Mouse (Mus musculus) hindbrain, embryonic 12.5 days (tissue): ENCODE data around the gene Sart1. TPM values are rescaled to one million over a fixed set of nuclear protein-coding genes. Genes with fewer than 3 reads are reported as not detected.
A peak's percentile ranks its signal among the peaks of the same experiment; 100 is the strongest.
"Not testable (repeated sequence)": the region's sequence is repeated elsewhere in the genome, so short reads cannot be mapped to it uniquely, and the experiment has no call there.

Experiments
- ATAC-seq: fragments of 200-750 bp; cut with Nextera tagmentation; 2 replicates; pipeline ENCODE4 v1.8.0; 2017; ENCODE audit warnings: moderate TSS enrichment; ENCODE audit not compliant: low FRiP score
- H3K27ac ChIP-seq: fragments of 300-500 bp; sonication (generic); 2 replicates; pipeline ENCODE4 v1.5.1; 2016; ENCODE audit warnings: mild to moderate bottlenecking
- H3K27me3 ChIP-seq: fragments of 300-500 bp; sonication (generic); 2 replicates; pipeline ENCODE4 v1.6.1; 2016; ENCODE audit warnings: mild to moderate bottlenecking
- H3K36me3 ChIP-seq: fragments of 300-500 bp; sonication (generic); 2 replicates; pipeline ENCODE4 v1.6.1; 2016; ENCODE audit warnings: mild to moderate bottlenecking
- H3K4me1 ChIP-seq: fragments of 300-500 bp; sonication (generic); 2 replicates; pipeline ENCODE4 v1.6.1; 2016
- H3K4me2 ChIP-seq: fragments of 300-500 bp; sonication (generic); replicated peaks from 2 replicates; pipeline ENCODE4 v1.6.1; 2016; ENCODE audit warnings: mild to moderate bottlenecking
- H3K4me3 ChIP-seq: fragments of 300-500 bp; sonication (generic); 2 replicates; pipeline ENCODE4 v1.5.1; 2016; ENCODE audit warnings: mild to moderate bottlenecking
- H3K9ac ChIP-seq: fragments of 300-500 bp; sonication (generic); 2 replicates; pipeline ENCODE4 v1.6.1; 2016; ENCODE audit warnings: mild to moderate bottlenecking, moderate library complexity
- H3K9me3 ChIP-seq: fragments of 300-500 bp; sonication (generic); replicated peaks from 2 replicates; pipeline ENCODE4 v1.6.1; 2016; ENCODE audit warnings: mild to moderate bottlenecking
- WGBS: fragments of 180-500 bp; shearing (Covaris S2); methylation state at CpG from one replicate; pipeline ENCODE4 v1.1.7; 2016; 5-methylcytosine and 5-hydroxymethylcytosine counted together
- polyA plus RNA-seq: library from polyadenylated mRNA; unstranded; fragments of >200 nt; fragmentation: Nextera tagmentation; extraction: Ambion mirVana; gene quantifications from 2 replicates; pipeline ENCODE4 v1.2.1, GENCODE M21; 2016

Sart1 gene
- polyA plus RNA-seq, 1 experiment from 2014 or later = 106 TPM

DNA sequence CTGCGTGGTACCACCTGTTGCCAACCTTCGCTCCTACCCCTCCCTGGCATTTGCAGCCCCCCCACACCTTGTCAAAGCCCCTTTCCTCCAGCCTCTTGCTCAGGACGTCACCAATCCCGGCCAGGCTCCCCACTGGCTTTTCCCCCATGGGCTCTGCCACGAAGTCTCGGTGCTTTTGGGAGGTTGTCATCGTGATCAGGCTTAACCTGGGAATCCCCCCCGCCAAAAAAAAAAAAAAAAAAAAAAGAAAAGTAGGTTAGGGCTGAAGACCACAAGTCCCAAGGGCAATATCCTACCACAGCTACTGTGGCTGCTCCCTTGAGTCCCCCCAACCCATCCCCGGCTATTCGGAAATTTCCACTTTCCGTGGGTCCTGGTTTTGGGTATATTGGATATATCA lies 22.8 kb downstream of the Sart1 start:
- H3K27me3 ChIP-seq = no peaks in the 10 kb centered on the region
- ATAC-seq = no peak
- H3K27ac ChIP-seq = peak overlapping the region; percentile 94
- peak overlapping the region; percentile 82 for H3K4me2 ChIP-seq
- H3K4me1 ChIP-seq = peaks cover 23% of the 10 kb centered on the region
- 22% methylated on average over 11 of the region's 11 CpGs for WGBS
- no peaks in the 10 kb centered on the region for H3K9me3 ChIP-seq
- H3K36me3 ChIP-seq = peaks cover 45% of the 10 kb centered on the region
- H3K9ac ChIP-seq = peak overlapping the region; percentile 93
- peak overlapping the region; percentile 97 for H3K4me3 ChIP-seq

DNA sequence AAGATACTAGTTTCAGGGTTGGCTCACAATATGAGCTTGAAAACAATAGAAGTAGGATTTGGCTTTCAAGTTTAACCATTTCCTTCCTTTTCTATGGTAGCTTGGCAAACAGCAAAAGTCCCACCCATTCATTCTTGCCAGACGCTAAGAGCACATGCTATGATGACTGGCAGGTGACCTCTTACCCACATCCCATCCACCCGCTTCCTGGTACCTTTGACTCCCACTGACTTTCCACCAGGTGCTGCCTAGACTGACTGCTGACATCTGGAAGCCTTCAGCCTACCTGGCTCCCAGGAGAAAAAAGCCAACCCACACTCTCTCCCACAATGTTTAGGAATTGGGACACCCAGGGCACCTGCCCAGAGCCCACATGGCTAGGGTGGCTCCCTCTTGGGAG lies 24.4 kb downstream of the Sart1 start:
- Histone ChIP-seq H3K9me3 (no peaks in the 10 kb centered on the region), H3K27ac (no peak overlapping the region), H3K27me3 (no peaks in the 10 kb centered on the region), H3K4me1 (peaks cover 23% of the 10 kb centered on the region), H3K36me3 (peaks cover 29% of the 10 kb centered on the region), H3K9ac (no peak overlapping the region), H3K4me3 (no peak overlapping the region), H3K4me2 (no peak overlapping the region)
- ATAC-seq = no peak
- 94% methylated on average over 2 of the region's 2 CpGs for WGBS

DNA sequence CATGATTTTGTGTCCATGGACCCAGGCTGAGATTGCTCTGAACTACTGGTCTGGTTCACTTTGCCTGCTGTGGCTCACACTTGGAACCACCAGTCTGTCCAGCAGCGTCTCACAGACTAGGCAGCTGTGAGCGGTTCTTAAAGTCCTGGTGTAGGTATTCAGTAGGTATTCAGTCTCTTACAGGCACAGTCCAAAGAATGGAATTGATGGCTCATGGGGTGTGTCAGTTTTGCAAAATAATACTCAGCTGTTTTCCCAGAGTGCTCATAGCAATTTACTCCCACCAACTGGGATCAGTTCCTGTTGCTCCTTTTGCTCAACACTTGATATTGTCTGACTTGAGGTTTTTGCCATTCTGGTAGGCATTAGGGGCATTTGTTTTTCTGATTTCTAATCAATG lies 26.3 kb downstream of the Sart1 start:
- Histone ChIP-seq H3K27ac (no peak overlapping the region), H3K4me2 (no peak overlapping the region), H3K4me1 (peaks cover 7% of the 10 kb centered on the region), H3K9me3 (no peaks in the 10 kb centered on the region), H3K27me3 (no peaks in the 10 kb centered on the region), H3K36me3 (peaks cover 17% of the 10 kb centered on the region), H3K9ac (0 out of 2 replicates have a peak overlapping the region, but pooled peaks have one; percentile 27), H3K4me3 (no peak overlapping the region)
- no peak for ATAC-seq
- 82% methylated on average over 2 of the region's 2 CpGs for WGBS

DNA sequence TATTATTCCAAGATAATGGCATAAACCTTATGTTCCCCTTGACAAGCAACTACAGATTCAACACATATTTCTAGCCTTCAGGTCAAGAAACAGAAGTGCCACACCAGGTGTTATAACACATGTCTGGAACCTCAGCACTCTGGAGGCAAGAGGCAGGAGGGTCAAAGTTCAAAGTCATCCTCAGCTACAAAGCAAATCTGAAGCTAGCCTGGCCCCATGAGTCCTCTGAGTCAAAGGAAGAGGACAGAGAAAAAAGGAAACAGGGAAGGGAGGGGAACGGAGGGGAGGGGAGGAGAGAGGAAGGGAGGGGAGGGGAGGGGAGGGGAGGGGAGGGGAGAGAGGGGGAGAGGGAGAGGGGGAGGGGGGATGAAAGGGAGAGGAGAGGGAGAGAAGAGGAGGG lies 32.4 kb downstream of the Sart1 start:
- no peaks in the 10 kb centered on the region for H3K36me3 ChIP-seq
- H3K4me3 ChIP-seq = no peak overlapping the region
- no CpG with 5 or more reads among the region's 1 CpGs for WGBS
- H3K4me2 ChIP-seq = no peak overlapping the region
- no peak overlapping the region for H3K27ac ChIP-seq
- ATAC-seq = no peak
- H3K9me3 ChIP-seq = no peaks in the 10 kb centered on the region
- no peaks in the 10 kb centered on the region for H3K4me1 ChIP-seq
- H3K9ac ChIP-seq = no peak overlapping the region
- no peaks in the 10 kb centered on the region; the same call in 1 of the 2 replicates for H3K27me3 ChIP-seq

GRCm38 (mm10) chr19:5353609-5354008 lies 34.9 kb downstream of the Sart1 start:
- Histone ChIP-seq H3K4me2 (no peak overlapping the region), H3K9me3 (no peaks in the 10 kb centered on the region)
- 78% methylated on average over 2 of the region's 2 CpGs for WGBS

GRCm38 (mm10) chr19:5349502-5349873 lies 39.0 kb downstream of the Sart1 start, which contains the start of gene Cst6:
Gene Cst6, minus strand, starts transcription at chr19:5349574.
- peak within 1 kb of the TSS; percentile 70 for H3K4me2 ChIP-seq
- H3K9ac ChIP-seq = peak within 1 kb of the TSS; percentile 65
- H3K27ac ChIP-seq, H3K4me1 ChIP-seq, H3K36me3 ChIP-seq, H3K27me3 ChIP-seq, ATAC-seq, H3K9me3 ChIP-seq: not testable (repeated sequence)
- 64% methylated on average over 6 of the region's 6 CpGs for WGBS
- peak within 1 kb of the TSS; percentile 37 for H3K4me3 ChIP-seq

More at GRCm38 (mm10) chr19:5353609-5354008, 34.9 kb downstream of the Sart1 start:
- no peak for ATAC-seq
- no peak overlapping the region for H3K9ac ChIP-seq
- no peak overlapping the region for H3K4me3 ChIP-seq
- peaks cover 6% of the 10 kb centered on the region; the same call in 1 of the 2 replicates for H3K4me1 ChIP-seq
- peaks cover 4% of the 10 kb centered on the region; the same call in 1 of the 2 replicates for H3K27me3 ChIP-seq
- H3K27ac ChIP-seq = no peak overlapping the region
- no peaks in the 10 kb centered on the region for H3K36me3 ChIP-seq

DNA sequence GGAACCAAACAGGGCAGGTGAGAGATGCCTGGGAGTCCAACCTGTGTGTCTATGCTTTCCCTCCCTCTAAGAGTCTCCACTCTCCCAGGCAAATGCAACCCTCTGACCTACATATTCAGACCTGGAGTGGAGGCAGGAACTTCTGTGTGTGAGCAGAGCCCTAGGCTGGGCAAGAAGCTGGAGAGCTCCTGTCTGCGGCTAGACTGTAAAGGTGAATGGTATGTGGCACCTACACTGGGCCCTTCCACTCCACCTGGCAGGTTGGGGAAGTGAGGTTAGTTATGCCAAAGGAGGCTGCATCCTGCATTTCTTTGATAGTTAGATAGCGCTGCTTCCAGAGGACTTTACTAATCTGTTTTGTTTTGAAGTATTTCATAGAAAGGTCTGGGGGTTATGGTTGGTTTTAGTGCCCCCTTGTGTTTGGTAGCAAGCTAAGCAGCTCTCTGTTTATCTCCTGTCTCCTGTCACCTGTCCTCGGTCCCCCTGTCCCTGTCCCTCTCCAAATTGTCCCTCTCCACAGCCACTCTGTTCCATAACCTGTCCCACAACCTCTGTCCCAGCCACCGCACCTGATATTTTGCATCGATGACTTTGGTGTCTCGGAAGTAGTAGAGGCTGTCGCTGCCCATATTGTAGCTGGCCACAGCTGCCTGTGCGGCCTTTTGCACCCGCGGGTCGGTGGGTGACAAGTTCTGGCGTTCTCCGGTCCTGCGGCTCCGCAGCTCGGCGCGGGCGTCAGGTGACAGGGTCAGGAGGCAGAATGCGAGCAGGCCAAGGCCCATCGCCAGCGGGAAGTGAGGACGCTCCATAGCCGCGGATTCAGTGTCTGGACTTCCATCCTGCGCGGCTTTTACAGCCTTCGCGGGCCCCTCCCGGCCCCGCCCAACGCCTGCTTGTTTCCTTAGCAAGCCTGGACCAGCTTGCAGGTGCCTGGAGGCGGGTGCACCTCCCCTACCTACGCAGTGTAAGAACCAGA lies 39.7 kb downstream of the Sart1 start:
- 7% methylated on average over 34 of the region's 34 CpGs for WGBS
- peak overlapping the region; percentile 70 for H3K4me2 ChIP-seq
- no peaks in the 10 kb centered on the region for H3K9me3 ChIP-seq
- peak overlapping the region; percentile 37 for H3K4me3 ChIP-seq
- no peak for ATAC-seq
- peaks cover 4% of the 10 kb centered on the region; the same call in 1 of the 2 replicates for H3K27me3 ChIP-seq
- H3K4me1 ChIP-seq = peaks cover 6% of the 10 kb centered on the region; the same call in 1 of the 2 replicates
- no peak overlapping the region for H3K27ac ChIP-seq
- H3K36me3 ChIP-seq = no peaks in the 10 kb centered on the region
- H3K9ac ChIP-seq = peak overlapping the region; percentile 65

DNA sequence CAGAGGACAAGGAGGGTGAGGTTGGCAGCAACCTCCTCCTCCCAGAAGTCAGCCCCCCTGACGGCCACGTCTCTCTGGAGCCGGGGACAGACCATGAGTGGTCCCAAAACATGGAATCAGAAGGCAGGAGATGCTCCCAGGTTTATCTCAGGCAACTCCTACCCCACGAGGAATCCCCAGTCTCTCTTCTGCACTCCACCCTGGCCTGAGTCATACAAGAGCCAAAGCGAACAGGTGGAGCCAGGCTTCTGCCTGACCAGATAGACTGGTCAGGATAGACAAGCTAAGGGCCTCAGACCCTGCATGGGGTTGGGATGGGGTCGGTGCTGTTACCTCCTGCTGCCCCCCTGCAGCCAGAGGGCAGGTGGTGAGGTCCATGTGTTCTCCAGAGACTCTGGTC lies 40.4 kb downstream of the Sart1 start:
- Histone ChIP-seq H3K9me3 (no peaks in the 10 kb centered on the region), H3K9ac (no peak overlapping the region), H3K4me3 (no peak overlapping the region), H3K4me1 (peaks cover 6% of the 10 kb centered on the region; the same call in 1 of the 2 replicates), H3K27me3 (peaks cover 4% of the 10 kb centered on the region; the same call in 1 of the 2 replicates), H3K4me2 (no peak overlapping the region), H3K36me3 (no peaks in the 10 kb centered on the region), H3K27ac (no peak overlapping the region)
- WGBS = 78% methylated on average over 6 of the region's 6 CpGs
- ATAC-seq = no peak

DNA sequence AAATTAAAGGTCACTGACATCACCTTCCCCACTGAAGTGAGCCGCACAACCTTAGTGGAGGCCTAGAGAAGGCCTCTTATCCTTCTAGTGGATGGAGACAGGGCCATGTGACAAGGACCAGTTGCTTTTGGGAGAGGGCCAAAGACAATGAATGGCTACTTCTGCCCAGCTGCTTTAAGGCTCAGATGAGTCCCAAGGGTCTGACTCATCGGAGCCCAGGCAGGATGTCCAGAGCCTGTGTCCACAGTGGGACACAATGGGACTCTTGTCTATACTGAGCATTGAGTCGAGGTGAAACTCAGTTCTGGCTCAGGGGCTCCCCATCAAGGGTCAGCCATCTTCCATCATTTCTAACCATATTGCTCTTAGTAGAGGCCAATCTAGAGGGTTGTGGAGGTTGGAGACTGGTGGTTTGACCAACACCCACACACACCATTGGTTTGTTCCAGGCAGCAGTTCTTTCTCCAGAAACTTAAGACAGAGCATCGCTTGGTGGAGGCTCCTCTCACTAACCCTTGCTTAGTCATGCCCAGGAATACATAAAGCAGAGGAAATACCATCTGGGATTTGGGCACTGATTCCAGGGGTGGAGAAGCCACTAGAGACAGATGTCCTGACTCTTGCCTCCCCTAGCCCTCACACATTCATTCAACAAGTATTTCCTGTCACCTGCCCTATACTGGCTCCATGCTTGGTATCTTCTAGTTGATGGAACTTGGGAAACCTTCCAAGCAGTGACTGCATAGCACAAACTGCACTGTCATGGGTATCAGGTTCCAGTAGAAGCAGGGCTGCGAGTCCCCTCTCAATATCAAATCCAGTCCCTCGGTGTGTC lies 43.0 kb downstream of the Sart1 start:
- Histone ChIP-seq H3K4me1 (peaks cover 6% of the 10 kb centered on the region; the same call in 1 of the 2 replicates), H3K36me3 (no peaks in the 10 kb centered on the region), H3K27me3 (peaks cover 8% of the 10 kb centered on the region; the same call in 1 of the 2 replicates), H3K4me3 (no peak overlapping the region), H3K27ac (no peak overlapping the region), H3K4me2 (no peak overlapping the region), H3K9me3 (no peaks in the 10 kb centered on the region), H3K9ac (no peak overlapping the region)
- ATAC-seq = no peak
- 79% methylated on average over 6 of the region's 6 CpGs for WGBS

GRCm38 (mm10) chr19:5341360-5341759 lies 47.1 kb downstream of the Sart1 start:
- Histone ChIP-seq H3K4me3 (no peak overlapping the region), H3K9ac (no peak overlapping the region), H3K27me3 (peaks cover 4% of the 10 kb centered on the region; the same call in 1 of the 2 replicates), H3K4me1 (no peaks in the 10 kb centered on the region), H3K27ac (no peak overlapping the region), H3K36me3 (no peaks in the 10 kb centered on the region), H3K9me3 (no peaks in the 10 kb centered on the region), H3K4me2 (no peak overlapping the region)
- 96% methylated on average over 7 of the region's 7 CpGs for WGBS
- ATAC-seq = no peak

DNA sequence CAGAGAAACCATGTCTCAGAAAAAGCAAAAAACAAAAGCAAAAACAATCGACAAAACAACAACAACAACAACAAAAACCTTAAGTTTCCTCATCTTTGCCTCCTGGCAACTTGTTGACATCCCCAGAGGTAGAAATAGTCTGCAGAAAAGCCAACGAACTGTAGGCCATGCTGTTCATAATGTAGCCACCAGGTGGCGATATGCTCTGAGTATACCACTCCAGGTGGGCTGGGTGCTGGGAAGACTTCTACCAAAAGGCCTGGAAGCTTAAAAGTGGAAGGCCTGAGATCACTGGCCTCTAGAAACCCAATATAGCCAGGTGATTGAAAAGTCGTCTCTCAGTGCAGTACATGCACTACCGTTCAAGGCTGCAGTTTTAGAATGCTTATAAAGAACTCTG lies 50.5 kb downstream of the Sart1 start:
- no peak for ATAC-seq
- Histone ChIP-seq H3K27ac (no peak overlapping the region), H3K4me2 (no peak overlapping the region), H3K9me3 (no peaks in the 10 kb centered on the region), H3K27me3 (peaks cover 4% of the 10 kb centered on the region; the same call in 1 of the 2 replicates), H3K9ac (no peak overlapping the region), H3K36me3 (no peaks in the 10 kb centered on the region), H3K4me1 (no peaks in the 10 kb centered on the region), H3K4me3 (no peak overlapping the region)
- 19% methylated on average over 5 of the region's 5 CpGs for WGBS

DNA sequence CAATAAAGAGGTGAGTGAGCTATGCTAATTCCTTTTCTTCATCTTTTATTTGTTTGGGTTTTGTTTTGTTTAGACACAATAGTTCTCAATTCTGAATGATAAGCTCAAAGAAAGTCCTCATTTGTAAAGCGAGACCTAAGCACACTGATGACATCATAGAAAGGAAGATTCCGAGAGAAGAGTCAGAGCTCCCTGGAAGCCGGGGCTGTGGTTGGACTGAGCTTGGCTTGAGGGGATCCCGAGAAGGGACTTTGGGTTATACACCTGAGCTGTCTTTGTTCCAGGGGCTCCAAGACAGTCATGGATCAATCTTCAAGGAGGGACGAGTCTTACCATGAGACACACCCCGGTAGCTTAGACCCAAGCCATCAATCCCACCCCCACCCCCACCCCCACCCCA lies 53.1 kb downstream of the Sart1 start, which contains the start of gene Catsper1:
Catsper1 (plus strand) TSS at position 301 of the 400 bp plus-strand sequence.
- Histone ChIP-seq H3K4me2 (no peak within 1 kb of the TSS), H3K36me3 (no peaks in the 10 kb centered on the region), H3K27ac (no peak within 1 kb of the TSS), H3K27me3 (no peaks in the 10 kb centered on the region), H3K9ac (no peak within 1 kb of the TSS), H3K4me3 (no peak within 1 kb of the TSS), H3K9me3 (no peaks in the 10 kb centered on the region), H3K4me1 (no peaks in the 10 kb centered on the region)
- ATAC-seq = no peak
- WGBS = 90% methylated on average over 6 of the region's 6 CpGs
